Mouse (Mus musculus) limb, embryonic 14.5 days (tissue): ENCODE data around the gene Zmpste24. TPM values are rescaled to one million over a fixed set of nuclear protein-coding genes. Genes with fewer than 3 reads are reported as not detected.

Source experiments
- ATAC-seq: fragments of 200-750 bp; cut with Nextera tagmentation; 2 replicates; pipeline ENCODE4 v1.8.0; 2017; ENCODE audit warnings: low read depth, moderate number of reproducible peaks, moderate TSS enrichment; ENCODE audit not compliant: low FRiP score
- DNase-seq: peaks from one replicate; pipeline ENCODE4 v3.0.0-alpha.2; 2015; ENCODE audit warnings: low spot score
- H3K27ac ChIP-seq: fragments of 300-500 bp; sonication (generic); replicated peaks from 2 replicates; pipeline ENCODE4 v1.5.1; 2014; ENCODE audit warnings: low read depth, mild to moderate bottlenecking, low read length, moderate library complexity, mixed read lengths
- H3K27me3 ChIP-seq: fragments of 300-500 bp; sonication (generic); 2 replicates; pipeline ENCODE4 v1.6.1; 2014; ENCODE audit warnings: low read length, mixed read lengths; ENCODE audit not compliant: control insufficient read depth, insufficient read depth
- H3K36me3 ChIP-seq: fragments of 300-500 bp; sonication (generic); 2 replicates; pipeline ENCODE4 v1.6.1; 2014; ENCODE audit warnings: mild to moderate bottlenecking, low read length, moderate library complexity, mixed read lengths; ENCODE audit not compliant: control insufficient read depth, insufficient read depth
- H3K4me1 ChIP-seq: fragments of 300-500 bp; sonication (generic); 2 replicates; pipeline ENCODE4 v1.6.1; 2014; ENCODE audit warnings: antibody characterized with exemption, low read length, mixed read lengths; ENCODE audit not compliant: control insufficient read depth, insufficient read depth
- H3K4me2 ChIP-seq: fragments of 300-500 bp; sonication (generic); replicated peaks from 2 replicates; pipeline ENCODE4 v1.6.1; 2014; ENCODE audit warnings: low read depth, mild to moderate bottlenecking, low read length, moderate library complexity; ENCODE audit not compliant: severe bottlenecking
- H3K4me3 ChIP-seq: fragments of 300-500 bp; sonication (generic); replicated peaks from 2 replicates; pipeline ENCODE4 v1.5.1; 2014; ENCODE audit warnings: low read length
- H3K9ac ChIP-seq: fragments of 300-500 bp; sonication (generic); 2 replicates; pipeline ENCODE4 v1.6.1; 2014; ENCODE audit warnings: mild to moderate bottlenecking, low read depth, low read length, moderate library complexity; ENCODE audit not compliant: severe bottlenecking
- H3K9me3 ChIP-seq: fragments of 300-500 bp; sonication (generic); 2 replicates; pipeline ENCODE4 v1.6.1; 2016; ENCODE audit warnings: low read length; ENCODE audit not compliant: control insufficient read depth
- POLR2A ChIP-seq: fragments of 200-500 bp; IDR thresholded peaks from 2 replicates; pipeline ENCODE4 v1.8.0; 2012; ENCODE audit warnings: inconsistent platforms, mild to moderate bottlenecking, moderate library complexity, borderline replicate concordance; ENCODE audit not compliant: insufficient read depth, insufficient read length; ENCODE audit errors: extremely low read depth
- WGBS: fragments of 180-500 bp; shearing (Covaris S2); extraction: QIAGEN DNeasy Blood & Tissue Kit; methylation state at CpG from one replicate; pipeline ENCODE4 v1.1.7; 2014; 5-methylcytosine and 5-hydroxymethylcytosine counted together
- polyA plus RNA-seq, 2 experiments: library from polyadenylated mRNA; depleted of rRNA in 1 of 2; stranded (reverse) in 1 of 2; unstranded in 1 of 2; fragments of >200 nt; fragmentation: Nextera tagmentation in 1 of 2; extraction: Ambion mirVana in 1 of 2; gene quantifications; 2 replicates each; pipeline versions ENCODE4 v1.2.1 to v1.2.3; 2012 to 2014

The Zmpste24 gene
- polyA plus RNA-seq, 2 experiments, result 19.0 to 22.6 TPM

GRCm38 (mm10) chr4:121023941-121024340 lies 74.1 kb downstream of the Zmpste24 start:
- no peak overlapping the region for H3K4me2 ChIP-seq
- no peaks in the 10 kb centered on the region for H3K36me3 ChIP-seq
- H3K27me3 ChIP-seq, result no peaks in the 10 kb centered on the region
- ATAC-seq (no peak), DNase-seq (no peak)
- H3K9me3 ChIP-seq, result no peaks in the 10 kb centered on the region
- no peak overlapping the region for H3K27ac ChIP-seq
- TF ChIP-seq POLR2A, result no peak
- no peak overlapping the region for H3K4me3 ChIP-seq
- H3K4me1 ChIP-seq, result no peaks in the 10 kb centered on the region
- no peak overlapping the region for H3K9ac ChIP-seq
- WGBS, result 79% methylated on average over 2 of the region's 2 CpGs

- H3K27ac ChIP-seq, result no peak overlapping the region
- DNase-seq, result no peak
- no peaks in the 10 kb centered on the region for H3K4me1 ChIP-seq
- no peak overlapping the region for H3K4me3 ChIP-seq
- no peaks in the 10 kb centered on the region for H3K27me3 ChIP-seq
- TF ChIP-seq POLR2A, result no peak
- ATAC-seq, result no peak
- H3K4me2 ChIP-seq, result no peak overlapping the region
- no peaks in the 10 kb centered on the region for H3K9me3 ChIP-seq
- WGBS, result 85% methylated on average over 7 of the region's 7 CpGs
- no peaks in the 10 kb centered on the region for H3K36me3 ChIP-seq
- no peak overlapping the region for H3K9ac ChIP-seq
Observed at GRCm38 (mm10) chr4:121023464-121023863, 74.6 kb downstream of the Zmpste24 start.

- no peak for TF ChIP-seq POLR2A
- Histone ChIP-seq H3K9ac (no peak overlapping the region), H3K4me3 (no peak overlapping the region), H3K36me3 (no peaks in the 10 kb centered on the region), H3K4me1 (no peaks in the 10 kb centered on the region), H3K4me2 (no peak overlapping the region), H3K27ac (no peak overlapping the region), H3K9me3 (no peaks in the 10 kb centered on the region), H3K27me3 (no peaks in the 10 kb centered on the region)
- no peak for ATAC-seq
- no peak for DNase-seq
Observed at GRCm38 (mm10) chr4:121021911-121022310, 76.1 kb downstream of the Zmpste24 start.

- DNase-seq, result no peak
Observed at GRCm38 (mm10) chr4:121020040-121020790, 77.8 kb downstream of the Zmpste24 start.

GRCm38 (mm10) chr4:121018250-121018649 lies 79.8 kb downstream of the Zmpste24 start:
- DNase-seq (no peak), ATAC-seq (no peak)
- Histone ChIP-seq H3K4me1 (peaks cover 8% of the 10 kb centered on the region), H3K27ac (no peak overlapping the region), H3K9me3 (no peaks in the 10 kb centered on the region), H3K27me3 (no peaks in the 10 kb centered on the region), H3K4me2 (no peak overlapping the region), H3K36me3 (no peaks in the 10 kb centered on the region), H3K9ac (no peak overlapping the region), H3K4me3 (no peak overlapping the region)
- 83% methylated on average over 3 of the region's 3 CpGs for WGBS
- no peak for TF ChIP-seq POLR2A

More at GRCm38 (mm10) chr4:121020040-121020790, 77.8 kb downstream of the Zmpste24 start:
- Histone ChIP-seq H3K27ac (no peak overlapping the region), H3K9ac (no peak overlapping the region), H3K4me1 (peaks cover 8% of the 10 kb centered on the region), H3K4me3 (no peak overlapping the region), H3K4me2 (no peak overlapping the region), H3K36me3 (no peaks in the 10 kb centered on the region), H3K27me3 (no peaks in the 10 kb centered on the region), H3K9me3 (no peaks in the 10 kb centered on the region)
- WGBS, result 74% methylated on average over 10 of the region's 10 CpGs
- ATAC-seq, result no peak
- TF ChIP-seq POLR2A, result no peak
